Mouse (Mus musculus) stomach, embryonic 14.5 days (tissue): ENCODE results near the gene Gm48551. TPM values are rescaled to one million over a fixed set of nuclear protein-coding genes. Genes with fewer than 3 reads are reported as not detected.

Source experiments
- ATAC-seq: fragments of 200-750 bp; cut with Nextera tagmentation; 2 replicates; pipeline ENCODE4 v1.8.0; 2017; ENCODE audit warnings: low read depth, moderate TSS enrichment; ENCODE audit not compliant: insufficient number of reproducible peaks, insufficient read depth, low FRiP score
- H3K27ac ChIP-seq: fragments of 300-500 bp; sonication (generic); 2 replicates; pipeline ENCODE4 v1.5.1; 2014; ENCODE audit warnings: mild to moderate bottlenecking, low read length, moderate library complexity, mixed read lengths
- H3K27me3 ChIP-seq: fragments of 300-500 bp; sonication (generic); 2 replicates; pipeline ENCODE4 v1.6.1; 2014; ENCODE audit warnings: low read length, control low read depth, mixed read lengths; ENCODE audit not compliant: control insufficient read depth, insufficient read depth
- H3K36me3 ChIP-seq: fragments of 300-500 bp; sonication (generic); 2 replicates; pipeline ENCODE4 v1.6.1; 2014; ENCODE audit warnings: mild to moderate bottlenecking, control low read depth, low read length, moderate library complexity, mixed read lengths; ENCODE audit not compliant: control insufficient read depth, insufficient read depth
- H3K4me1 ChIP-seq: fragments of 300-500 bp; sonication (generic); 2 replicates; pipeline ENCODE4 v1.6.1; 2014; ENCODE audit warnings: low read length, control low read depth, mixed read lengths; ENCODE audit not compliant: control insufficient read depth, insufficient read depth
- H3K4me2 ChIP-seq: fragments of 300-500 bp; sonication (generic); replicated peaks from 2 replicates; pipeline ENCODE4 v1.6.1; 2014; ENCODE audit warnings: low read depth, low read length, control low read depth
- H3K4me3 ChIP-seq: fragments of 300-500 bp; sonication (generic); 2 replicates; pipeline ENCODE4 v1.5.1; 2014; ENCODE audit warnings: low read depth, low read length, control low read depth
- H3K9ac ChIP-seq: fragments of 300-500 bp; sonication (generic); replicated peaks from 2 replicates; pipeline ENCODE4 v1.6.1; 2014; ENCODE audit warnings: low read depth, mild to moderate bottlenecking, control low read depth, low read length, moderate library complexity, mixed read lengths
- H3K9me3 ChIP-seq: fragments of 300-500 bp; sonication (generic); 2 replicates; pipeline ENCODE4 v1.6.1; 2016; ENCODE audit warnings: low read depth, low read length, control low read depth; ENCODE audit not compliant: control insufficient read depth
- WGBS: fragments of 180-500 bp; shearing (Covaris S2); extraction: QIAGEN DNeasy Blood & Tissue Kit; methylation state at CpG from one replicate; pipeline ENCODE4 v1.1.7; 2014; 5-methylcytosine and 5-hydroxymethylcytosine counted together
- polyA plus RNA-seq: library from polyadenylated mRNA; unstranded; fragments of >200 nt; fragmentation: Nextera tagmentation; extraction: Ambion mirVana; gene quantifications from 2 replicates; pipeline ENCODE4 v1.2.1, GENCODE M21; 2014

The Gm48551 gene
- polyA plus RNA-seq, 1 experiment from 2014 or later: 4.1 TPM

- no peak overlapping the region for H3K4me3 ChIP-seq
- H3K27me3 ChIP-seq: no peaks in the 10 kb centered on the region
- 69% methylated on average over 16 of the region's 16 CpGs for WGBS
- H3K9me3 ChIP-seq: no peaks in the 10 kb centered on the region
- peaks cover 77% of the 10 kb centered on the region for H3K4me1 ChIP-seq
- no peak overlapping the region for H3K4me2 ChIP-seq
- H3K9ac ChIP-seq: no peak overlapping the region
- peak overlapping the region; percentile 82 for H3K27ac ChIP-seq
- no peaks in the 10 kb centered on the region; the same call in 1 of the 2 replicates for H3K36me3 ChIP-seq
- ATAC-seq: no peak
Measured at GRCm38 (mm10) chr10:81412586-81413309, 28.5 kb downstream of the Gm48551 start.

GRCm38 (mm10) chr10:81413310-81414261, 29.3 kb downstream of the Gm48551 start:
- no peaks in the 10 kb centered on the region; the same call in 1 of the 2 replicates for H3K36me3 ChIP-seq
- peak overlapping the region; percentile 32 for H3K4me2 ChIP-seq
- ATAC-seq: no peak
- H3K27me3 ChIP-seq: no peaks in the 10 kb centered on the region
- H3K4me3 ChIP-seq: no peak overlapping the region
- peaks cover 76% of the 10 kb centered on the region for H3K4me1 ChIP-seq
- H3K9ac ChIP-seq: no peak overlapping the region
- no peaks in the 10 kb centered on the region for H3K9me3 ChIP-seq
- 29% methylated on average over 26 of the region's 26 CpGs for WGBS
- no peak overlapping the region for H3K27ac ChIP-seq

GRCm38 (mm10) chr10:81414682-81415081, 30.4 kb downstream of the Gm48551 start:
- H3K4me1 ChIP-seq: peaks cover 79% of the 10 kb centered on the region
- H3K9ac ChIP-seq: no peak overlapping the region
- no peaks in the 10 kb centered on the region for H3K27me3 ChIP-seq
- ATAC-seq: no peak
- no peaks in the 10 kb centered on the region for H3K9me3 ChIP-seq
- H3K27ac ChIP-seq: 0 out of 2 replicates have a peak overlapping the region, but pooled peaks have one; percentile 7
- no peak overlapping the region for H3K4me3 ChIP-seq
- H3K36me3 ChIP-seq: no peaks in the 10 kb centered on the region; the same call in 1 of the 2 replicates
- H3K4me2 ChIP-seq: peak overlapping the region; percentile 32; the same call in 1 of the 2 replicates

GRCm38 (mm10) chr10:81415146-81415545, 30.9 kb downstream of the Gm48551 start:
- ATAC-seq: no peak
- peaks cover 4% of the 10 kb centered on the region; the same call in 1 of the 2 replicates for H3K36me3 ChIP-seq
- no peak overlapping the region for H3K9ac ChIP-seq
- no peak overlapping the region for H3K4me2 ChIP-seq
- H3K9me3 ChIP-seq: no peaks in the 10 kb centered on the region
- 86% methylated on average over 5 of the region's 5 CpGs for WGBS
- H3K4me1 ChIP-seq: peaks cover 75% of the 10 kb centered on the region
- H3K27ac ChIP-seq: 0 out of 2 replicates have a peak overlapping the region, but pooled peaks have one; percentile 7
- H3K27me3 ChIP-seq: no peaks in the 10 kb centered on the region
- H3K4me3 ChIP-seq: no peak overlapping the region

GRCm38 (mm10) chr10:81415549-81416310, 31.5 kb downstream of the Gm48551 start:
- peaks cover 70% of the 10 kb centered on the region for H3K4me1 ChIP-seq
- no peak overlapping the region for H3K4me3 ChIP-seq
- no peaks in the 10 kb centered on the region for H3K9me3 ChIP-seq
- H3K27me3 ChIP-seq: no peaks in the 10 kb centered on the region
- no peak overlapping the region for H3K9ac ChIP-seq
- no peak for ATAC-seq
- peaks cover 8% of the 10 kb centered on the region; the same call in 1 of the 2 replicates for H3K36me3 ChIP-seq
- peak overlapping the region; percentile 66 for H3K27ac ChIP-seq
- 63% methylated on average over 17 of the region's 17 CpGs for WGBS
- H3K4me2 ChIP-seq: no peak overlapping the region

GRCm38 (mm10) chr10:81416581-81417226, 32.4 kb downstream of the Gm48551 start:
- H3K4me1 ChIP-seq: peaks cover 62% of the 10 kb centered on the region
- ATAC-seq: peak; percentile 67

GRCm38 (mm10) chr10:81417227-81418215, 33.3 kb downstream of the Gm48551 start:
- no peak for ATAC-seq
- Histone ChIP-seq H3K27ac (peak overlapping the region; percentile 80), H3K4me3 (peak overlapping the region; percentile 25), H3K9me3 (no peaks in the 10 kb centered on the region), H3K4me1 (peaks cover 53% of the 10 kb centered on the region), H3K4me2 (peak overlapping the region; percentile 55), H3K27me3 (no peaks in the 10 kb centered on the region), H3K9ac (peak overlapping the region; percentile 11; the same call in 1 of the 2 replicates), H3K36me3 (peaks cover 8% of the 10 kb centered on the region; the same call in 1 of the 2 replicates)
- WGBS: 48% methylated on average over 12 of the region's 12 CpGs

More at GRCm38 (mm10) chr10:81416581-81417226, 32.4 kb downstream of the Gm48551 start:
- no peaks in the 10 kb centered on the region for H3K9me3 ChIP-seq
- H3K36me3 ChIP-seq: peaks cover 8% of the 10 kb centered on the region; the same call in 1 of the 2 replicates
- WGBS: 1% methylated on average over 23 of the region's 26 CpGs
- H3K4me2 ChIP-seq: peak overlapping the region; percentile 55
- H3K9ac ChIP-seq: peak overlapping the region; percentile 11; the same call in 1 of the 2 replicates
- H3K27me3 ChIP-seq: no peaks in the 10 kb centered on the region
- peak overlapping the region; percentile 80 for H3K27ac ChIP-seq
- peak overlapping the region; percentile 25 for H3K4me3 ChIP-seq
